Mouse (Mus musculus) E14TG2a.4 (cell line): Measurements from ENCODE around the gene Kcnip1.

Experiments used
- H3K27me3 ChIP-seq: 2 replicates; pipeline ENCODE4 v1.6.1; 2014; ENCODE audit warnings: low read length, control low read depth; ENCODE audit not compliant: insufficient read depth
- H3K36me3 ChIP-seq: 2 replicates; pipeline ENCODE4 v1.6.1; 2014; ENCODE audit warnings: low read length, control low read depth; ENCODE audit not compliant: insufficient read depth
- H3K4me1 ChIP-seq: replicated peaks from 2 replicates; pipeline ENCODE4 v1.6.1; 2014; ENCODE audit warnings: low read depth, low read length, control low read depth
- H3K4me3 ChIP-seq: replicated peaks from 2 replicates; pipeline ENCODE4 v1.5.1; 2014; ENCODE audit warnings: mild to moderate bottlenecking, low read length
- H3K9me3 ChIP-seq: 2 replicates; pipeline ENCODE4 v1.6.1; 2014; ENCODE audit warnings: low read length, control low read depth
- CTCF ChIP-seq: conservative IDR thresholded peaks from 2 replicates; pipeline ENCODE4 v1.5.1; 2014; ENCODE audit warnings: low read length
- NANOG ChIP-seq: IDR thresholded peaks from 2 replicates; pipeline ENCODE4 v1.6.1; 2014; ENCODE audit warnings: borderline replicate concordance, low read length, mixed read lengths
- POU5F1 ChIP-seq: IDR thresholded peaks from 2 replicates; pipeline ENCODE4 v1.6.1; 2014; ENCODE audit warnings: low read length, borderline replicate concordance

The Kcnip1 gene

GRCm38 (mm10) chr11:33818861-33819503 is 174.0 kb downstream of the Kcnip1 start:
- Histone ChIP-seq H3K4me3 (no peak overlapping the region), H3K4me1 (no peaks in the 10 kb centered on the region), H3K36me3 (no peaks in the 10 kb centered on the region)

GRCm38 (mm10) chr11:33816020-33816419 is 176.9 kb downstream of the Kcnip1 start:
- H3K27me3 ChIP-seq: peaks cover 10% of the 10 kb centered on the region
- no peaks in the 10 kb centered on the region for H3K36me3 ChIP-seq
- no peaks in the 10 kb centered on the region for H3K9me3 ChIP-seq
- no peak overlapping the region for H3K4me3 ChIP-seq
- no peak for TF ChIP-seq NANOG
- TF ChIP-seq CTCF: no peak
- no peak for TF ChIP-seq POU5F1
- no peaks in the 10 kb centered on the region for H3K4me1 ChIP-seq

More at GRCm38 (mm10) chr11:33818861-33819503, 174.0 kb downstream of the Kcnip1 start:
- no peaks in the 10 kb centered on the region for H3K9me3 ChIP-seq
- TF ChIP-seq NANOG (no peak), CTCF (no peak), POU5F1 (no peak)
- peaks cover 12% of the 10 kb centered on the region for H3K27me3 ChIP-seq

GRCm38 (mm10) chr11:33810105-33810504 is 182.8 kb downstream of the Kcnip1 start:
- Histone ChIP-seq H3K4me1 (no peaks in the 10 kb centered on the region), H3K27me3 (0 out of 2 replicates have a peak, but pooled peaks cover 2% of the 10 kb centered on the region), H3K9me3 (no peaks in the 10 kb centered on the region), H3K36me3 (no peaks in the 10 kb centered on the region), H3K4me3 (no peak overlapping the region)
- TF ChIP-seq POU5F1 (no peak), CTCF (no peak), NANOG (no peak)

GRCm38 (mm10) chr11:33803093-33803492 is 189.9 kb downstream of the Kcnip1 start:
- Histone ChIP-seq H3K9me3 (peaks cover 7% of the 10 kb centered on the region; the same call in 1 of the 2 replicates), H3K27me3 (no peaks in the 10 kb centered on the region), H3K4me3 (no peak overlapping the region), H3K36me3 (no peaks in the 10 kb centered on the region), H3K4me1 (no peaks in the 10 kb centered on the region)
- no peak for TF ChIP-seq NANOG
- TF ChIP-seq POU5F1: no peak
- TF ChIP-seq CTCF: no peak

- no peak for TF ChIP-seq POU5F1
- no peak for TF ChIP-seq NANOG
- no peak for TF ChIP-seq CTCF
- Histone ChIP-seq H3K4me3 (no peak overlapping the region), H3K9me3 (peaks cover 7% of the 10 kb centered on the region; the same call in 1 of the 2 replicates), H3K36me3 (no peaks in the 10 kb centered on the region), H3K4me1 (no peaks in the 10 kb centered on the region), H3K27me3 (peaks cover 9% of the 10 kb centered on the region; the same call in 1 of the 2 replicates)
Measured at GRCm38 (mm10) chr11:33800436-33801088, 192.4 kb downstream of the Kcnip1 start.

GRCm38 (mm10) chr11:33799933-33800332 is 193.0 kb downstream of the Kcnip1 start:
- no peak overlapping the region for H3K4me3 ChIP-seq
- TF ChIP-seq NANOG: no peak
- TF ChIP-seq CTCF: no peak
- no peak for TF ChIP-seq POU5F1
- H3K27me3 ChIP-seq: peaks cover 9% of the 10 kb centered on the region
- H3K9me3 ChIP-seq: peaks cover 7% of the 10 kb centered on the region; the same call in 1 of the 2 replicates
- H3K4me1 ChIP-seq: no peaks in the 10 kb centered on the region
- no peaks in the 10 kb centered on the region for H3K36me3 ChIP-seq

- Histone ChIP-seq H3K4me3 (no peak overlapping the region), H3K27me3 (peaks cover 12% of the 10 kb centered on the region), H3K4me1 (no peaks in the 10 kb centered on the region), H3K36me3 (no peaks in the 10 kb centered on the region), H3K9me3 (no peaks in the 10 kb centered on the region)
- no peak for TF ChIP-seq POU5F1
- no peak for TF ChIP-seq NANOG
- no peak for TF ChIP-seq CTCF
Measured at GRCm38 (mm10) chr11:33798094-33798648, 194.8 kb downstream of the Kcnip1 start.

GRCm38 (mm10) chr11:33787362-33787761 is 205.6 kb downstream of the Kcnip1 start:
- no peaks in the 10 kb centered on the region for H3K4me1 ChIP-seq

More at GRCm38 (mm10) chr11:33787362-33787761, 205.6 kb downstream of the Kcnip1 start:
- TF ChIP-seq CTCF: no peak
- TF ChIP-seq NANOG: no peak
- no peak for TF ChIP-seq POU5F1
- Histone ChIP-seq H3K4me3 (no peak overlapping the region), H3K36me3 (no peaks in the 10 kb centered on the region), H3K9me3 (no peaks in the 10 kb centered on the region), H3K27me3 (peaks cover 20% of the 10 kb centered on the region)
